Mouse (Mus musculus): ENCODE data around the gene Thbs3. TPM values are rescaled to one million over a fixed set of nuclear protein-coding genes. Genes with fewer than 3 reads are reported as not detected.
"Not testable (repeated sequence)": the region's sequence is repeated elsewhere in the genome, so short reads cannot be mapped to it uniquely, and the experiment has no call there.

Thbs3 gene
- polyA plus RNA-seq, 1 experiment from 2014 or later = 45.6 TPM

DNA sequence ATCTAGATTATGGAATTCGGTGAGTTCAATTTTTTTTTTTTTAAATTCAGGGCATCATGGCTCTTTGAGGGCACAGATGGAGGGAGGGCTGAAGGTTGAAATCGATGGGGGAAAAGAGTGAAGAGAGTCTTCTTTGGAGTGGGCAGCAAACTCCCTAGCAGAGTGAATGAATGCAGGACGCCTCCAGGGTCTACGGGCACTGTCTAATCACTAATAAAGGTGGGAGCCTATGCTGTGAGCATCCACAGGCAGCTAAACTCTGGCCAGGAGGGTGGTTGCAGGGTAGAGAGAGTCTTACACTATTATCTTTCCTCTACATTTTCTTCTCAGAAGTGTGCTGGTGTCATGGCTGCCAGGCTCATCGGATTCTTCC is 11.9 kb upstream of the Thbs3 start:
- Histone ChIP-seq H3K4me3 (peak overlapping the region; percentile 54), H3K36me3 (peaks cover 43% of the 10 kb centered on the region), H3K27ac (replicated peaks) (no peak overlapping the region), H3K9ac (peak overlapping the region; percentile 76), H3K4me2 (peak overlapping the region; percentile 73), H3K4me1 (replicated peaks) (peaks cover 11% of the 10 kb centered on the region), H3K27me3 (no peaks in the 10 kb centered on the region), H3K9me3 (no peaks in the 10 kb centered on the region)
- peak; percentile 47; the same call in 1 of the 2 replicates for ATAC-seq (ENCODE audit: low read depth)
- WGBS = 33% methylated on average over 5 of the region's 5 CpGs

- ATAC-seq (ENCODE audit: low read depth) = no peak
- peaks cover 73% of the 10 kb centered on the region for H3K36me3 ChIP-seq
These were observed 8.9 kb upstream of the Thbs3 start for GRCm38 (mm10) chr3:89206079-89206478.

GRCm38 (mm10) chr3:89206695-89207094 is 8.3 kb upstream of the Thbs3 start:
- ATAC-seq (ENCODE audit: low read depth) = no peak
- Histone ChIP-seq H3K27me3 (no peaks in the 10 kb centered on the region), H3K9ac (no peak overlapping the region), H3K4me3 (no peak overlapping the region), H3K36me3 (peaks cover 73% of the 10 kb centered on the region), H3K27ac (replicated peaks) (no peak overlapping the region), H3K4me2 (no peak overlapping the region), H3K9me3 (no peaks in the 10 kb centered on the region), H3K4me1 (replicated peaks) (peaks cover 14% of the 10 kb centered on the region)
- 94% methylated on average over 2 of the region's 2 CpGs for WGBS

More at GRCm38 (mm10) chr3:89206079-89206478, 8.9 kb upstream of the Thbs3 start:
- Histone ChIP-seq H3K27ac (replicated peaks) (no peak overlapping the region), H3K4me2 (no peak overlapping the region), H3K4me3 (no peak overlapping the region), H3K9me3 (no peaks in the 10 kb centered on the region), H3K4me1 (replicated peaks) (peaks cover 11% of the 10 kb centered on the region), H3K9ac (no peak overlapping the region), H3K27me3 (no peaks in the 10 kb centered on the region)
- 93% methylated on average over 7 of the region's 7 CpGs for WGBS

GRCm38 (mm10) chr3:89208075-89208657 is 6.8 kb upstream of the Thbs3 start:
- WGBS = 93% methylated on average over 13 of the region's 13 CpGs
- no peak overlapping the region for H3K4me2 ChIP-seq
- no peak overlapping the region for H3K9ac ChIP-seq
- no peaks in the 10 kb centered on the region for H3K27me3 ChIP-seq
- peaks cover 25% of the 10 kb centered on the region for H3K4me1 ChIP-seq (replicated peaks)
- H3K36me3 ChIP-seq = peaks cover 73% of the 10 kb centered on the region
- no peak overlapping the region for H3K27ac ChIP-seq (replicated peaks)
- no peak for ATAC-seq (ENCODE audit: low read depth)
- no peak overlapping the region for H3K4me3 ChIP-seq
- no peaks in the 10 kb centered on the region for H3K9me3 ChIP-seq

DNA sequence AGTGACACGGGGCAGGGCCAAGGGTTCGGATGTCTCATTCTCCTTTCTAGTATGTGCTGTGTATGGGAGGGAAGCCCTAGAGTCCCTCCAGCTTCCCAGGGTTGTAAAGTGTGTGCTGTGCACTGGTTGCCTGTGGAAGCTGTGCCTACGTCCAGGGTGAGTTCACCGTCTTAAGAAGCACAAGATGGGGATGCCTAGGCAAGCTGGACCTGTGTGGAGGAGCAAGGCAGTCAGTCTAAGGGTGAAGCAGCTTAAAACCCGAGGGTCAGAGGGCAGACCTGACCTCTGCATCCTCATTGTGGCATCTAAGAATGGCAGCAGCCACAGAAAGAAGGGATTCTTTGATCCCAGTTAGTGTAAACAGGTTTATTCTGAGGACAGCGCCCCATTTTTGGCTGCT is 6.2 kb upstream of the Thbs3 start:
- 89% methylated on average over 6 of the region's 6 CpGs for WGBS
- no peaks in the 10 kb centered on the region for H3K9me3 ChIP-seq
- ATAC-seq (ENCODE audit: low read depth) = no peak
- no peak overlapping the region for H3K9ac ChIP-seq
- no peak overlapping the region for H3K27ac ChIP-seq (replicated peaks)
- H3K36me3 ChIP-seq = peaks cover 73% of the 10 kb centered on the region
- H3K4me1 ChIP-seq (replicated peaks) = peaks cover 23% of the 10 kb centered on the region
- no peak overlapping the region for H3K4me2 ChIP-seq
- no peaks in the 10 kb centered on the region for H3K27me3 ChIP-seq
- no peak overlapping the region for H3K4me3 ChIP-seq

- Histone ChIP-seq H3K9me3 (no peaks in the 10 kb centered on the region), H3K9ac (no peak overlapping the region), H3K27ac (replicated peaks) (no peak overlapping the region), H3K4me2 (no peak overlapping the region), H3K4me1 (replicated peaks) (peaks cover 24% of the 10 kb centered on the region), H3K36me3 (peaks cover 63% of the 10 kb centered on the region), H3K27me3 (no peaks in the 10 kb centered on the region), H3K4me3 (no peak overlapping the region)
- ATAC-seq (ENCODE audit: low read depth) = no peak
- WGBS = 89% methylated on average over 7 of the region's 7 CpGs
These were observed 5.2 kb upstream of the Thbs3 start for GRCm38 (mm10) chr3:89209731-89210130.

GRCm38 (mm10) chr3:89210162-89210561 is 4.8 kb upstream of the Thbs3 start:
- WGBS = 88% methylated on average over 13 of the region's 13 CpGs
- no peak for ATAC-seq (ENCODE audit: low read depth)
- H3K27me3 ChIP-seq = no peaks in the 10 kb centered on the region
- peaks cover 29% of the 10 kb centered on the region for H3K4me1 ChIP-seq (replicated peaks)
- H3K4me2 ChIP-seq = no peak overlapping the region
- H3K9ac ChIP-seq = no peak overlapping the region
- peaks cover 59% of the 10 kb centered on the region for H3K36me3 ChIP-seq
- no peak overlapping the region for H3K27ac ChIP-seq (replicated peaks)
- H3K9me3 ChIP-seq = no peaks in the 10 kb centered on the region
- H3K4me3 ChIP-seq = no peak overlapping the region

- Histone ChIP-seq H3K4me1 (replicated peaks) (peaks cover 34% of the 10 kb centered on the region), H3K27me3 (no peaks in the 10 kb centered on the region), H3K9ac (no peak overlapping the region), H3K4me2 (no peak overlapping the region), H3K4me3 (no peak overlapping the region), H3K36me3 (peaks cover 53% of the 10 kb centered on the region), H3K27ac (replicated peaks) (no peak overlapping the region), H3K9me3 (no peaks in the 10 kb centered on the region)
- WGBS = 77% methylated on average over 7 of the region's 7 CpGs
- no peak for ATAC-seq (ENCODE audit: low read depth)
These were observed 4.2 kb upstream of the Thbs3 start for GRCm38 (mm10) chr3:89210731-89211130.

DNA sequence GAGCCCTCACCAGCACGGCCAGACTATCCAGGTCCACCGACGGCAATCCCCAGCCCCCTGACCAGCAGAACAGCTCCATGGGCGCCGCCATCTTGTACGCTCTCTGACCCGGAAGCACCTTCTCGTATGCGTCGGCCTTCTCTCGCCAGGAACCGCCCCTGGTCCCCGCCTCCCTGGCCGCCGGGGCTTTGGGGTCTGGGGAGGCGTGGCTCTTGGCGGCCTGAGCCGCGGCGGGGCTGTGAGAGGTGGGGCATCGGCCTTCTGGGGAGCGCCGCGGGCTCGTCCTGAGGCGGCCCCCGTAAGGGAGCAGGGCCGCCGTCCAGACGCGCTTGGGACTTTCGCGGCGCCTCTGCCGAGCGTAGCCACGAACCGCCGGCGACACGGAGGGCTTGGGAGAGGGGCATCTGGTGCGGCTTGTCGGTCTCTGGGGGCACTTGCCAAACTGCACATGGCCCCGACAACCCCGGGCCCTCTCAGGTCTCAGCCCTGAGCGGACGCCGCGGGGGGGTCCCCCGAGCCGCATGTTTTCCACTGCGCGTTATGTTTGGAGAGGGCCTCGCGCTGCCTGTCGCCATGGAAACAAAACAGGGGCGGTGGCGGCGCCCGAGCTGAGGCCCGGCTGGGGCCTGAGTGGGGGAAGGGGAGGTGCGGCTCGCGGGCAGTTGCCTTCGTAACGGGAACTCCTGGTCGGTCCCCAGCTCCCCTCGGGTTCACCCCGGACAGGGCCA is 1.0 kb upstream of the Thbs3 start:
- under 1% methylated on average over 69 of the region's 69 CpGs for WGBS
- peak; percentile 88 for ATAC-seq (ENCODE audit: low read depth)
- no peaks in the 10 kb centered on the region for H3K9me3 ChIP-seq
- peak overlapping the region; percentile 75 for H3K4me3 ChIP-seq
- peak overlapping the region; percentile 73 for H3K4me2 ChIP-seq
- peaks cover 45% of the 10 kb centered on the region for H3K4me1 ChIP-seq (replicated peaks)
- H3K36me3 ChIP-seq = peaks cover 21% of the 10 kb centered on the region
- H3K27me3 ChIP-seq = no peaks in the 10 kb centered on the region
- H3K27ac ChIP-seq (replicated peaks) = peak overlapping the region; percentile 97
- H3K9ac ChIP-seq = peak overlapping the region; percentile 81

DNA sequence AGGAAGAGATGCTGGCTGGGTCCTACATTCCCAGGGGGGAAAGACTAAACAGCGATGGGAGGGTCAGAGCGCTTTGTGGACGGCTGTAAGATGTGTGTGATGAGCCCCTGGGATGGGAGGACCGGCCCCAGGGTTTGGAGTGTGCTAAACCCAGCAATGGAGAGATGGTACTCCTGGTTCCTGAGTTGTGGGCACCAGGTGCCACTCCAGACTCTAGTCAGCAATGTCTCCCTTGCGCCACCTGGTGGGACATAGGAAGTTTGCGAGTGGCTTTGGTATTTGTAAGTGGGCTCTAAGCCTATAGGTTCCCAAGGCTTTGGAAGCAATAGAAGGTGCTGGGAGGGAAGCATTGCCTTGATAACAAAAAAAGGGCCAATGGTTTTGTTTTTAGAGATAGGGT is 873 bp downstream of the Thbs3 start:
- H3K9me3 ChIP-seq = no peaks in the 10 kb centered on the region
- peak overlapping the region; percentile 81 for H3K9ac ChIP-seq
- peak overlapping the region; percentile 75 for H3K4me3 ChIP-seq
- no peaks in the 10 kb centered on the region for H3K27me3 ChIP-seq
- peak overlapping the region; percentile 73 for H3K4me2 ChIP-seq
- ATAC-seq (ENCODE audit: low read depth) = peak; percentile 22; the same call in 1 of the 2 replicates
- 0% methylated on average over 6 of the region's 6 CpGs for WGBS
- peaks cover 9% of the 10 kb centered on the region for H3K36me3 ChIP-seq
- H3K27ac ChIP-seq (replicated peaks) = peak overlapping the region; percentile 97
- H3K4me1 ChIP-seq (replicated peaks) = peaks cover 55% of the 10 kb centered on the region

- 77% methylated on average over 7 of the region's 7 CpGs for WGBS
- not testable (repeated sequence) for H3K9ac ChIP-seq; H3K4me3 ChIP-seq; H3K27ac ChIP-seq (replicated peaks); H3K27me3 ChIP-seq; H3K9me3 ChIP-seq; ATAC-seq (ENCODE audit: low read depth)
- peaks cover 60% of the 10 kb centered on the region for H3K4me1 ChIP-seq (replicated peaks)
- peaks cover 10% of the 10 kb centered on the region for H3K36me3 ChIP-seq
- peak overlapping the region; percentile 73 for H3K4me2 ChIP-seq
These were observed 1.4 kb downstream of the Thbs3 start for GRCm38 (mm10) chr3:89216407-89216806.

- no peak for ATAC-seq (ENCODE audit: low read depth)
- Histone ChIP-seq H3K4me1 (replicated peaks) (peaks cover 49% of the 10 kb centered on the region), H3K9me3 (no peaks in the 10 kb centered on the region), H3K27me3 (no peaks in the 10 kb centered on the region), H3K27ac (replicated peaks) (no peak overlapping the region), H3K4me3 (no peak overlapping the region), H3K4me2 (no peak overlapping the region), H3K9ac (no peak overlapping the region), H3K36me3 (peaks cover 19% of the 10 kb centered on the region)
- WGBS = 86% methylated on average over 1 of the region's 1 CpGs
These were observed 3.3 kb downstream of the Thbs3 start for GRCm38 (mm10) chr3:89218271-89218670.

All from neural tube, embryonic 13.5 days (tissue).